Comparison of ENCODE assay signal across 8 mouse cellular contexts in genomic region chr12:70346139-70347026, GRCm38 (mm10). TPM values are rescaled to one million over a fixed set of nuclear protein-coding genes. Genes with fewer than 3 reads are reported as not detected.
DNase-seq lines count a peak whose midpoint lies in the region; ATAC-seq lines count a peak whose summit lies in the region.

No protein-coding gene starts in this region.

- H3K4me2 ChIP-seq in forebrain, embryonic 14.5 days (ENCODE audit: low read length): peak overlapping the region; percentile 98
- peak overlapping the region; percentile 96 for H3K4me2 ChIP-seq in intestine, embryonic 14.5 days (ENCODE audit: low read length)
- H3K4me2 ChIP-seq in limb, embryonic 13.5 days (replicated peaks): peak overlapping the region; percentile 92
- H3K4me2 ChIP-seq in neural tube, embryonic 14.5 days (ENCODE audit: low read depth, low read length): peak overlapping the region; percentile 60

- no peaks in the 10 kb centered on the region for H3K9me3 ChIP-seq in forebrain, embryonic 14.5 days (replicated peaks; ENCODE audit: control insufficient read depth, low read length)
- H3K9me3 ChIP-seq in intestine, embryonic 14.5 days (ENCODE audit: control insufficient read depth, low read length): no peaks in the 10 kb centered on the region
- no peaks in the 10 kb centered on the region for H3K9me3 ChIP-seq in limb, embryonic 13.5 days
- no peaks in the 10 kb centered on the region for H3K9me3 ChIP-seq in neural tube, embryonic 14.5 days (ENCODE audit: control insufficient read depth, low read length)

- H3K4me3 ChIP-seq in forebrain, embryonic 14.5 days (ENCODE audit: low read depth, low read length): peak overlapping the region; percentile 65
- H3K4me3 ChIP-seq in intestine, embryonic 14.5 days (ENCODE audit: low read depth, low read length): peak overlapping the region; percentile 65
- H3K4me3 ChIP-seq in limb, embryonic 13.5 days: peak overlapping the region; percentile 64
- H3K4me3 ChIP-seq in neural tube, embryonic 14.5 days (ENCODE audit: low read depth, low read length): peak overlapping the region; percentile 68

- peak; percentile 65 to 75 for DNase-seq in left cerebral cortex, adult 18-20 months (ENCODE audit: low spot score in 2 of 2)
- DNase-seq in left cerebral cortex, adult 11 months (ENCODE audit: low spot score): no peak
- peak; percentile 85 for DNase-seq in forebrain, embryonic 14.5 days (ENCODE audit: low spot score)
- DNase-seq in intestine, embryonic 14.5 days (ENCODE audit: low spot score): peak; percentile 73
- DNase-seq in spleen, postnatal 36 days (ENCODE audit: low spot score in 2 of 2): no peak

- WGBS in forebrain, embryonic 14.5 days: under 1% methylated on average over 60 of the region's 60 CpGs
- 2% methylated on average over 60 of the region's 60 CpGs for WGBS in intestine, embryonic 14.5 days
- WGBS in limb, embryonic 13.5 days: under 1% methylated on average over 60 of the region's 60 CpGs
- WGBS in neural tube, embryonic 14.5 days: under 1% methylated on average over 60 of the region's 60 CpGs

- no peaks in the 10 kb centered on the region for H3K27me3 ChIP-seq in forebrain, embryonic 14.5 days (replicated peaks; ENCODE audit: control insufficient read depth, insufficient read depth, low read length)
- H3K27me3 ChIP-seq in intestine, embryonic 14.5 days (replicated peaks; ENCODE audit: control insufficient read depth, insufficient read depth, low read length): peaks cover 23% of the 10 kb centered on the region
- H3K27me3 ChIP-seq in limb, embryonic 13.5 days: peaks cover 48% of the 10 kb centered on the region
- H3K27me3 ChIP-seq in neural tube, embryonic 14.5 days (ENCODE audit: control insufficient read depth, insufficient read depth, low read length): no peaks in the 10 kb centered on the region

- H3K4me1 ChIP-seq in forebrain, embryonic 14.5 days (ENCODE audit: control insufficient read depth, insufficient read depth, low read length): peaks cover 13% of the 10 kb centered on the region
- H3K4me1 ChIP-seq in intestine, embryonic 14.5 days (replicated peaks; ENCODE audit: control insufficient read depth, insufficient read depth, low read length): 0 out of 2 replicates have a peak, but pooled peaks cover 10% of the 10 kb centered on the region
- peaks cover 21% of the 10 kb centered on the region for H3K4me1 ChIP-seq in limb, embryonic 13.5 days
- peaks cover 20% of the 10 kb centered on the region for H3K4me1 ChIP-seq in neural tube, embryonic 14.5 days (ENCODE audit: control insufficient read depth, insufficient read depth, low read length)

- H3K27ac ChIP-seq in forebrain, embryonic 14.5 days (ENCODE audit: low read depth, low read length): peak overlapping the region; percentile 95
- no peak overlapping the region for H3K27ac ChIP-seq in intestine, embryonic 14.5 days (ENCODE audit: low read depth)
- H3K27ac ChIP-seq in limb, embryonic 13.5 days: no peak overlapping the region
- peak overlapping the region; percentile 98 for H3K27ac ChIP-seq in neural tube, embryonic 14.5 days (ENCODE audit: low read depth, low read length)

- peak overlapping the region; percentile 84 for H3K9ac ChIP-seq in forebrain, embryonic 14.5 days (ENCODE audit: low read length)
- 0 out of 2 replicates have a peak overlapping the region, but pooled peaks have one; percentile 30 for H3K9ac ChIP-seq in intestine, embryonic 14.5 days (ENCODE audit: low read length)
- H3K9ac ChIP-seq in limb, embryonic 13.5 days: peak overlapping the region; percentile 61
- H3K9ac ChIP-seq in neural tube, embryonic 14.5 days (replicated peaks; ENCODE audit: low read depth, low read length): peak overlapping the region; percentile 90

- no peaks in the 10 kb centered on the region for H3K36me3 ChIP-seq in forebrain, embryonic 14.5 days (ENCODE audit: control insufficient read depth, insufficient read depth, low read length)
- no peaks in the 10 kb centered on the region for H3K36me3 ChIP-seq in intestine, embryonic 14.5 days (ENCODE audit: control insufficient read depth, insufficient read depth, low read length)
- H3K36me3 ChIP-seq in limb, embryonic 13.5 days: no peaks in the 10 kb centered on the region
- H3K36me3 ChIP-seq in neural tube, embryonic 14.5 days (ENCODE audit: control insufficient read depth, insufficient read depth, low read length): no peaks in the 10 kb centered on the region

- peak; percentile 62 for ATAC-seq in cerebellum, adult (ENCODE audit: insufficient number of reproducible peaks, low FRiP score, low TSS enrichment)
- peak; percentile 42 for ATAC-seq in forebrain, embryonic 14.5 days
- peak; percentile 22; the same call in 1 of the 2 replicates for ATAC-seq in intestine, embryonic 14.5 days (replicated peaks; ENCODE audit: low FRiP score, low TSS enrichment, low read depth)
- no peak for ATAC-seq in limb, embryonic 13.5 days (ENCODE audit: low FRiP score, low read depth)
- peak; percentile 56 for ATAC-seq in neural tube, embryonic 14.5 days (ENCODE audit: low read depth)

RNA-seq across cellular contexts. Expression of gene Trim9, which starts 1.0 kb away (rescaled TPM):
- 100 to 1,000 TPM; 344 to 385 TPM for total RNA-seq in left cerebral cortex, adult 18-20 months (2021)
- polyA plus RNA-seq in forebrain, embryonic 14.5 days (2014; fragmentation: Nextera tagmentation; extraction: Ambion mirVana): 30.8 and 42.9 TPM in 2 replicates
- polyA plus RNA-seq in intestine, embryonic 14.5 days (2014; fragmentation: Nextera tagmentation; extraction: Ambion mirVana): 1.5 and 1.6 TPM in 2 replicates
- polyA plus RNA-seq in limb, embryonic 13.5 days (2015; fragmentation: Nextera tagmentation; extraction: Ambion mirVana): 0.74 and 0.93 TPM in 2 replicates
- polyA plus RNA-seq in neural tube, embryonic 14.5 days (2014; fragmentation: Nextera tagmentation; extraction: Ambion mirVana): 96.4 and 106 TPM in 2 replicates

Comparison
In these comparisons a context has a peak if more than half of its experiments do, and no peak if none do; other contexts are left out.
1. DNase-seq: peak in left cerebral cortex, adult 18-20 months (2 of 2), forebrain, embryonic 14.5 days (single experiment) and intestine, embryonic 14.5 days (single experiment); none in left cerebral cortex, adult 11 months (single experiment) and spleen, postnatal 36 days (0 of 2).
2. H3K27ac ChIP-seq: peak in forebrain, embryonic 14.5 days (single experiment) and neural tube, embryonic 14.5 days (single experiment); none in intestine, embryonic 14.5 days (single experiment) and limb, embryonic 13.5 days (single experiment).
3. H3K9ac ChIP-seq: peak in every context shown above with its lines; median percentile 90 in neural tube, embryonic 14.5 days; 84 in forebrain, embryonic 14.5 days; 61 in limb, embryonic 13.5 days; 30 in intestine, embryonic 14.5 days.
4. RNA of gene Trim9, which starts 1.0 kb away (polyA plus RNA-seq): 96.4 to 106 TPM in neural tube, embryonic 14.5 days and 30.8 to 42.9 TPM in forebrain, embryonic 14.5 days; 1.5 to 1.6 TPM in intestine, embryonic 14.5 days and 0.74 to 0.93 TPM in limb, embryonic 13.5 days; every median in the first group is over 10 times any median in the second.
5. Peak in every context shown above with its lines, with median percentiles within 50 percentile points of each other: H3K4me2 ChIP-seq and H3K4me3 ChIP-seq.